Mouse (Mus musculus) spleen, adult 2 months (tissue): ENCODE measurements around the gene Fem1a. TPM values are rescaled to one million over a fixed set of nuclear protein-coding genes. Genes with fewer than 3 reads are reported as not detected.

Source experiments
- DNase-seq, 2 experiments: peaks; one replicate each; pipeline versions ENCODE4 v3.0.0 to v3.0.0-alpha.2; 2012 to 2021; ENCODE audit warnings: low spot score in 2 of 2, low read depth in 1 of 2
- H3K27ac ChIP-seq: fragments of 200-500 bp; 2 replicates; pipeline ENCODE4 v1.5.1; 2012; ENCODE audit warnings: low read length, inconsistent platforms; ENCODE audit not compliant: insufficient read depth
- H3K27me3 ChIP-seq: fragments of 200-500 bp; 2 replicates; pipeline ENCODE4 v1.6.1; 2012; ENCODE audit warnings: mild to moderate bottlenecking, moderate library complexity, low read length, inconsistent platforms; ENCODE audit not compliant: control insufficient read depth, insufficient read depth
- H3K36me3 ChIP-seq: fragments of 200-500 bp; 2 replicates; pipeline ENCODE4 v1.6.1; 2012; ENCODE audit warnings: mild to moderate bottlenecking, low read length, inconsistent platforms; ENCODE audit not compliant: control insufficient read depth, insufficient read depth
- H3K4me1 ChIP-seq: fragments of 200-500 bp; 2 replicates; pipeline ENCODE4 v1.6.1; 2011; ENCODE audit warnings: inconsistent platforms; ENCODE audit not compliant: control insufficient read depth, insufficient read depth, insufficient read length
- H3K4me3 ChIP-seq: fragments of 200-500 bp; 2 replicates; pipeline ENCODE4 v1.5.1; 2011; ENCODE audit warnings: mild to moderate bottlenecking, inconsistent platforms; ENCODE audit not compliant: insufficient read depth, insufficient read length; ENCODE audit errors: extremely low read depth
- CTCF ChIP-seq: fragments of 200-500 bp; IDR thresholded peaks from 2 replicates; pipeline ENCODE4 v1.5.1; 2011; ENCODE audit warnings: mild to moderate bottlenecking, inconsistent platforms; ENCODE audit not compliant: insufficient read depth, insufficient read length, insufficient replicate concordance; ENCODE audit errors: extremely low read depth
- POLR2A ChIP-seq: fragments of 200-500 bp; IDR thresholded peaks from 2 replicates; pipeline ENCODE4 v1.6.1; 2011; ENCODE audit warnings: low read depth, low read length, inconsistent platforms
- WGBS: fragments of 180-500 bp; shearing (Covaris S2); methylation state at CpG from one replicate; pipeline ENCODE4 v1.1.7; 2018; 5-methylcytosine and 5-hydroxymethylcytosine counted together
- polyA plus RNA-seq: library from polyadenylated mRNA; depleted of rRNA; stranded (reverse); fragments of >200 nt; gene quantifications from 2 replicates; pipeline ENCODE4 v1.2.3, GENCODE M21; 2012

Fem1a gene
- polyA plus RNA-seq, 1 experiment = 21.1 TPM

DNA sequence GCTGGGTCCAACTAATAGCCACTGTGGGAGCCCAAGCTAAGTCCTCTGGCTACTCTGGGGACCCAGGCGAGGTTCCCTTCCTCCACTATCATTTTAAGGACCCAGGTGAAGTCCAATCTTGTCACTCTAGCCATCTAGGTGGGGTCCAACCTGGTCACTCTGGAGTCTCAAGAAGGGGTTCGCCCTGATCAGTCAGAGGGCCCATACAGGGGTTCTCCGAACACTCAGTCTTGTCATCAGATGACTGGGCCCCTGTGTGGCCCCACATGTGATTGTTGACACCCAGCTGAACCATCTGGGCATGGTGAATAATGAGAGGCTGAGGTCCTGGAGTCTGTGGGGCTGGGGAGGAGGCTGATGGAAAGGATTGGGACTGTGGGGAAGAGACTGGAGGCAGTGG, 13.1 kb downstream of the Fem1a start:
- H3K27me3 ChIP-seq = no peaks in the 10 kb centered on the region
- no peak overlapping the region for H3K4me3 ChIP-seq
- H3K36me3 ChIP-seq = peaks cover 17% of the 10 kb centered on the region
- 0 out of 2 replicates have a peak overlapping the region, but pooled peaks have one; percentile 74 for H3K27ac ChIP-seq
- DNase-seq = no peak
- H3K4me1 ChIP-seq = peaks cover 17% of the 10 kb centered on the region; the same call in 1 of the 2 replicates
- 79% methylated on average over 3 of the region's 3 CpGs for WGBS
- TF ChIP-seq POLR2A (no peak), CTCF (no peak)

DNA sequence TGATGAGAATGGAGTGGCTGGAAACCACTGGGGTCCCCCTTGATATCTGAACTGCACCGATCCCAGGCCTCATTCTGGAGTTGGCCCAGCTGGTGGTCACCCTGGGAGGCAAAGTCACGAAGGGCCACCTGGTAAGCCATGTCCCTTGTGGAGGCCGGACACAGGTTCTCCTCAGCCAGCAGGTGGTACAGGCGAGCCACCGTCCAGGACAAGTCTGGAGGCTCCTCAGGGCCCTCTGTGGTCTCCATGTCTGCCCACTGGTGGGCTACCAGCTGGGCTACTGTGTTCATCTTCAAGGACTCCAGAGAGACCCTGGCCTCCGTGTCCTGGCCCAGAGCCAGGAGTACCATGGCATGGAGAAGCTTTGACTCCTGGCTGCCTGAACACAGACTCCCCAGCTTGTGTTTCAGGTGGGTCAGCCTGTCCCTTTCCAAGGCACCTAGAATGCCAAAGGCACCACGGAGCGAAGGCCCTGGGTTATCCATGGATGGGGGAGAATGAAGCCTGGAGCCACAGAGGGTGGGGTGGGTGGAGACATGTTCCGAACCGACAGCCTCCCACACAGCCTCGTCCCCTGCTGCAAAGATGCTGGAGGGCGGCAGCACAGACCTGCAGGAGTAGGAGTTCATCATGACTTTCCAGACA, 15.1 kb downstream of the Fem1a start:
- TF ChIP-seq POLR2A (no peak), CTCF (no peak)
- no peak overlapping the region for H3K4me3 ChIP-seq
- no peaks in the 10 kb centered on the region for H3K27me3 ChIP-seq
- no peak for DNase-seq
- H3K27ac ChIP-seq = no peak overlapping the region
- H3K4me1 ChIP-seq = peaks cover 8% of the 10 kb centered on the region; the same call in 1 of the 2 replicates
- 90% methylated on average over 12 of the region's 12 CpGs for WGBS
- peaks cover 17% of the 10 kb centered on the region for H3K36me3 ChIP-seq

DNA sequence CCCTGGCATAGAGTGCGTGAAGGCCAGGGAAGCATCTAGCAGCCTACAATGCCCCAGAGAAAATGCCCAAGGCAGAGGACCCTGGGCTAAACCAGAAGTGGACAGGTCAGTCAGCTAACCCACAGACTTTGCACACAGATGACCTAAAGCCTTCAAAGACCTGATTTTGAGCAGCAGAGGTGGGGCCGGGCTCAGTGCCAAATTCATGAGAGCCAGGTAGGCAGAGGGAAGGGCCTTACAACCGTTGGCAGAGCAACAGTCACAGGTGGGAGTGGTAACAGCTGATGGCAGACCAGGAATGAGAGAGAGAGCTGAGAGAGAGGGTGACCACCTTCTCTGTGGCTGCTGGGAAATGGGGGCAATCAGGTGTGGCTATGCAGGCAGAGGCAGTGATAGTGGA, 16.0 kb downstream of the Fem1a start:
- WGBS = 84% methylated on average over 3 of the region's 3 CpGs
- Histone ChIP-seq H3K27me3 (no peaks in the 10 kb centered on the region), H3K4me1 (peaks cover 6% of the 10 kb centered on the region; the same call in 1 of the 2 replicates), H3K27ac (no peak overlapping the region), H3K4me3 (no peak overlapping the region), H3K36me3 (peaks cover 17% of the 10 kb centered on the region)
- TF ChIP-seq CTCF = no peak
- TF ChIP-seq POLR2A = no peak
- DNase-seq = peak in 1 of 2 experiments; percentile 2

DNA sequence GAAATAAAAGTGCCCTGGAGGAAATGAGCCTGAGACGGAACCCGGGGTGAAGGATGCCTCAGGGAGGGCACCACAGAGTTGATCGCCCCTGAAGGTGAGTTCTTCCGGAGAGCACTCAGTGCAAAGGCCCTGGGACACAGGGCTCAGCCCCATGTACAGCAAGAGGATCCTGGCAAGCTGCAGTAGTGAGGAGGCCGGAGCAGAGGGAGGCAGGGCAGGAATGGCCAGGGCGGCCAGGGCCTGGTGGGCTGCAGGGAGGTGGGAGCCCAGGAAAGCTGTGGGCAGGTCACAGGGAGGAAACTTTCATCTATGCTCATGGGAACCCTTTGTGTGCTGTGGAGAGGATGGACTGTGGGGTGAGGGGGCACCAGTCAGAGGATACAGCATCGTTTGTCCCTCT, 16.9 kb downstream of the Fem1a start:
- Histone ChIP-seq H3K27ac (peak overlapping the region; percentile 12; the same call in 1 of the 2 replicates), H3K4me3 (no peak overlapping the region), H3K36me3 (peaks cover 17% of the 10 kb centered on the region), H3K27me3 (no peaks in the 10 kb centered on the region), H3K4me1 (peaks cover 6% of the 10 kb centered on the region; the same call in 1 of the 2 replicates)
- peak in 1 of 2 experiments; percentile 3 for DNase-seq
- TF ChIP-seq CTCF (no peak), POLR2A (no peak)
- 83% methylated on average over 7 of the region's 7 CpGs for WGBS

DNA sequence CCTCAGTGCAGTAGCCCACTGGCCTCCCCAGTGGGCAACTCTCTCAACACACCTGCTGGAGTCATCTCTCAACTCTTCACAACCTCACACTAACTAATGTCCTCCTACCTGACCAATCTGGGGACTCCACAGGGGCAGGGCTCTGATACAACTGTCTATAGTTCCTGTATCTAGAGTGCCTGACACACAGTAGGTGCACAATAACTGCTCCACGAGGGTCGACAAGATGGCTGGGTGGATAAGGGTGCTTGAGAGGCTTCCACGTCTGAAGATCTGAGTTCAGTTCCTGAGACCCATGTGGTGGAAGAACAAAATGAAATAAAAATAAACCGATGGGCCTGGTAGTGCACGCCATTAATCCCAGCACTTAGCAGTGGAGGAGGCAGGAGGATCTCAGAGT, 17.4 kb downstream of the Fem1a start:
- H3K4me1 ChIP-seq = peaks cover 6% of the 10 kb centered on the region; the same call in 1 of the 2 replicates
- TF ChIP-seq POLR2A (no peak), CTCF (no peak)
- 87% methylated on average over 5 of the region's 5 CpGs for WGBS

DNA sequence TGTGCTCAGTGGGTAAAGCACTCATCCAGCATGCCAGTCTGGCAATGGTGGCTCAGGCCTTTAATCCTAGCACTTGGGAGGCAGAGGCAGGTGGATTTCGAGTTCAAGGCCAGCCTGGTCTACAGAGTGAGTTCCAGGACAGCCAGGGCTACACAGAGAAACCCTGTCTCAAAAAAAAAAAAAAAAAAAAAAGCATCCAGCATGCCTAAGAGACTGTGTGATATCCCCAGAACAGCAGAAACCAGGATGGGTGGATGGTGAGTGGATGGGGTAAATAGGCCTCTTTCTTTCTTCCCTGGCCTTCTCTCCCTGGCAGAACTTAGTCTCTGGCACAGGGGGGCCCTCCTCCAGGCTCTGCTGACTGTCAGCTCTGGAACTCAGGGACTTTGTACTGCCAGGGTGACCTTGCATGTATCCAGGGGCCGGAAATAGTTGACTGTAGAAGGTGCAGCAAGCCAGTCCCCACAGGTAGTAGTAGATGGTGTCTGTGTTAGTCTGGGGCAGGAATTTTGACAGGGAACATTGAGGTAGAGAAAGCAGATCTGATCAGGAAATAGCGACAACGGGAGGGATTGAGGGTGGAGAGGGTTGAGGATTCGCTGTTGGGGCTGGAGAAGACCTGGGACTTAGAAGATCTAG, 19.4 kb downstream of the Fem1a start:
- DNase-seq = peak in 1 of 2 experiments; percentile 5
- H3K4me3 ChIP-seq = peak overlapping the region; percentile 68
- peaks cover 17% of the 10 kb centered on the region for H3K36me3 ChIP-seq
- 22% methylated on average over 5 of the region's 5 CpGs for WGBS
- no peaks in the 10 kb centered on the region for H3K27me3 ChIP-seq
- peak overlapping the region; percentile 62 for H3K27ac ChIP-seq
- no peak for TF ChIP-seq POLR2A
- no peak for TF ChIP-seq CTCF
- peaks cover 6% of the 10 kb centered on the region; the same call in 1 of the 2 replicates for H3K4me1 ChIP-seq

More for the DNA sequence above, 17.4 kb downstream of the Fem1a start:
- H3K27me3 ChIP-seq = no peaks in the 10 kb centered on the region
- H3K27ac ChIP-seq = no peak overlapping the region
- DNase-seq = no peak
- H3K36me3 ChIP-seq = peaks cover 17% of the 10 kb centered on the region
- no peak overlapping the region for H3K4me3 ChIP-seq
